Mouse (Mus musculus): ENCODE measurements around the gene Rbm17.
A peak's percentile ranks its signal among the peaks of the same experiment; 100 is the strongest.
"Not testable (repeated sequence)": the region's sequence is repeated elsewhere in the genome, so short reads cannot be mapped to it uniquely, and the experiment has no call there.

Gene Rbm17

GRCm38 (mm10) chr2:11604053-11604452 lies at the start of gene Rbm17:
Gene Rbm17, minus strand, starts transcription at chr2:11604153.
- DNase-seq (ENCODE audit: low read depth, low spot score): no peak

- peak; percentile 8 for DNase-seq (ENCODE audit: low read depth, low spot score)
Observed at GRCm38 (mm10) chr2:11653330-11653729, 49.4 kb upstream of the Rbm17 start.

GRCm38 (mm10) chr2:11652780-11653179 lies 48.8 kb upstream of the Rbm17 start:
- DNase-seq (ENCODE audit: low read depth, low spot score): no peak

- DNase-seq (ENCODE audit: low read depth, low spot score): no peak
Observed at GRCm38 (mm10) chr2:11652196-11652595, 48.2 kb upstream of the Rbm17 start.

- no peak for DNase-seq (ENCODE audit: low read depth, low spot score)
Observed at GRCm38 (mm10) chr2:11651476-11651875, 47.5 kb upstream of the Rbm17 start.

- no peak for DNase-seq (ENCODE audit: low read depth, low spot score)
Observed at GRCm38 (mm10) chr2:11645297-11645696, 41.3 kb upstream of the Rbm17 start.

GRCm38 (mm10) chr2:11644057-11644456 lies 40.1 kb upstream of the Rbm17 start:
- no peak for DNase-seq (ENCODE audit: low read depth, low spot score)

- no peak for DNase-seq (ENCODE audit: low read depth, low spot score)
Observed at GRCm38 (mm10) chr2:11642451-11642941, 38.5 kb upstream of the Rbm17 start, which contains the start of gene Il2ra. Gene Il2ra, plus strand, starts transcription at chr2:11642807.

- no peak for DNase-seq (ENCODE audit: low read depth, low spot score)
Observed at GRCm38 (mm10) chr2:11637115-11637514, 33.2 kb upstream of the Rbm17 start.

- no peak for DNase-seq (ENCODE audit: low read depth, low spot score)
Observed at GRCm38 (mm10) chr2:11636138-11636480, 32.2 kb upstream of the Rbm17 start.

GRCm38 (mm10) chr2:11635471-11636137 lies 31.7 kb upstream of the Rbm17 start:
- DNase-seq (ENCODE audit: low read depth, low spot score): no peak

GRCm38 (mm10) chr2:11635035-11635434 lies 31.1 kb upstream of the Rbm17 start:
- no peak for DNase-seq (ENCODE audit: low read depth, low spot score)

- no peak for DNase-seq (ENCODE audit: low read depth, low spot score)
Observed at GRCm38 (mm10) chr2:11625890-11626289, 21.9 kb upstream of the Rbm17 start, which contains the start of gene Gm17490. Gene Gm17490, minus strand, starts transcription at chr2:11626264.

- no peak for DNase-seq (ENCODE audit: low read depth, low spot score)
Observed at GRCm38 (mm10) chr2:11623726-11624125, 19.8 kb upstream of the Rbm17 start.

- no peak for DNase-seq (ENCODE audit: low read depth, low spot score)
Observed at GRCm38 (mm10) chr2:11623173-11623572, 19.2 kb upstream of the Rbm17 start.

- DNase-seq (ENCODE audit: low read depth, low spot score): no peak
Observed at GRCm38 (mm10) chr2:11619598-11619997, 15.6 kb upstream of the Rbm17 start.

GRCm38 (mm10) chr2:11616846-11617245 lies 12.9 kb upstream of the Rbm17 start:
- DNase-seq (ENCODE audit: low read depth, low spot score): no peak

- DNase-seq (ENCODE audit: low read depth, low spot score): not testable (repeated sequence)
Observed at GRCm38 (mm10) chr2:11612939-11613338, 9.0 kb upstream of the Rbm17 start.

- not testable (repeated sequence) for DNase-seq (ENCODE audit: low read depth, low spot score)
Observed at GRCm38 (mm10) chr2:11606718-11607117, 2.8 kb upstream of the Rbm17 start.

- DNase-seq (ENCODE audit: low read depth, low spot score): no peak
Observed at GRCm38 (mm10) chr2:11604911-11605310, 958 bp upstream of the Rbm17 start.

GRCm38 (mm10) chr2:11602506-11603489 lies 1.2 kb downstream of the Rbm17 start:
- DNase-seq (ENCODE audit: low read depth, low spot score): peak; percentile 95

- DNase-seq (ENCODE audit: low read depth, low spot score): no peak
Observed at GRCm38 (mm10) chr2:11601795-11602194, 2.2 kb downstream of the Rbm17 start.
